Mouse (Mus musculus): ENCODE measurements at regions not wholly inside any gene's neighbourhood (a gene's known extent, or its start where the extent isn't known, plus 50 kb on each side); places are given as distances from the start of the nearest gene placed in this dataset.

DNA sequence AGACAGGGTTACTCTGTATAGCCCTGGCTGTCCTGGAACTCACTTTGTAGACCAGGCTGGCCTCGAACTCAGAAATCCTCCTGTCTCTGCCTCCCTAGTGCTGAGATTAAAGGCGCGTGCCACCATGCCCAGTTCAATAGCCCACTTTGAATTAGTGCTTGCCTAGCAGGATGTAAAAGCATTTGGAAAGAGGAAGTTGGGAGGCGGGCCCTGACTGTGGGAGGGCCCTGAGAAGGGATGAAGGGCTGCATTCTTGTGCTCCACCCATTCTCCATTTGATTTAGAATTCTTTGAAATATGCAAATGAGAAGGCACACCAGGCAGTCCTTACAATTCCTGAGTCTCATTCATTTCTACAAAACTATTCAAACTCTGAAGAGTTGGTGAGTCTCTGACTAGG, 287.6 kb downstream of the Barhl2 start:
- DNase-seq, result no peak

DNA sequence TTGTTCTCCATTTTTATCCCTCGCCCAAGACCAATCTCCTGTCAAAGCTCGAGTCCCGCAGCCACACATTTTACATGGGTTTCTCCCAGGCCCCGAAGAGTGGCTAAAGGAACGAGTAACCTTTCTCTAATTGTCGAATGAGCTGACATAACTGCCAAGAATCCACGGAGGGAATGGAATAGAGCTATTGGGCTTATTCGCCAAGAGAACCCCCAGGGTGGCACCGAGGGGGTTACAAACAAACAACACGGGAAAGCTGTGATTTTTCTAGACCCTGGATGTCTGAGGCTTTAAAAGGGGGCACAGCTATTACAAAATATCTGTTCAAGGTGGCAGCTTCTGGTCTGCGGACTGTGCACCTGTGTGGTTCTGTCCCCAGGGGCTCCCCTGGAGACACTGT, 290.4 kb downstream of the Barhl2 start:
- DNase-seq, result no peak

DNA sequence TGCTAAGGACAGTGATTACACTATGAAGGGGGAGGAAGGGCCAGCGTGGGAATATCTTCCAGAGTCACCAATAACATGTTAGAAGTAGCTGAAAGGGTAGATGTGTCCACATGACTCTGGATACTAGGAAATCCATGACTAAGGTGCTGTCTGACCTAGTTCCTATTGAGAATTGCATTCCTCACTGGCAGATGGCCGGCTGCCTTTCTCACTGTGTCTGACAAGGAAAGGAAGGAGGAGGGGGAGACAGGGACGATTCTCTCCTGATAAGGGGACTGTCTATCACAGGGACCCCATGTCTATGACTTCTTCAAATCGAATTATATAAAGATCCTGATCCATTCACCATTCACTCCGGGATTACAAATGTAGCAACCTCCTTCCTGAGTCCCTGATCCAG, 289.9 kb downstream of the Zfp326 start:
- DNase-seq, result no peak

DNA sequence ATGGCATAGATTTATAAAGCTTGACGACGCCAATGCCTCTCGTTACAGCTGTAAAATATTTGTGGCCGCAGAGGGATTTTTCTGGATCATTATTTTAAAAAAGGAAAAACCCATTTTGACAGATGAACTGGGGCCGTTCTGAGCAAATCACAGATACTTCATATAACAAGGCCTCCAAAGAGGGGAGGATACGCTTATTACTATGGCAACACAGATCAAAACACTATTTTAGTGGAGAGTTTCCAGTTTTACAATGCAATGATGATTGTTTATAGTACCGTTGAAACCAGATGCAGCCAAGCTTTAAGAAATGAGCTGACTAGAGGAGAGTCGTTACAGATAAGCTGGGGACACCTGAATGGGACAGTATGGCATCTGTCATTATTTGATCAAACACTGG, 287.8 kb downstream of the Zfp326 start:
- DNase-seq, result no peak

DNA sequence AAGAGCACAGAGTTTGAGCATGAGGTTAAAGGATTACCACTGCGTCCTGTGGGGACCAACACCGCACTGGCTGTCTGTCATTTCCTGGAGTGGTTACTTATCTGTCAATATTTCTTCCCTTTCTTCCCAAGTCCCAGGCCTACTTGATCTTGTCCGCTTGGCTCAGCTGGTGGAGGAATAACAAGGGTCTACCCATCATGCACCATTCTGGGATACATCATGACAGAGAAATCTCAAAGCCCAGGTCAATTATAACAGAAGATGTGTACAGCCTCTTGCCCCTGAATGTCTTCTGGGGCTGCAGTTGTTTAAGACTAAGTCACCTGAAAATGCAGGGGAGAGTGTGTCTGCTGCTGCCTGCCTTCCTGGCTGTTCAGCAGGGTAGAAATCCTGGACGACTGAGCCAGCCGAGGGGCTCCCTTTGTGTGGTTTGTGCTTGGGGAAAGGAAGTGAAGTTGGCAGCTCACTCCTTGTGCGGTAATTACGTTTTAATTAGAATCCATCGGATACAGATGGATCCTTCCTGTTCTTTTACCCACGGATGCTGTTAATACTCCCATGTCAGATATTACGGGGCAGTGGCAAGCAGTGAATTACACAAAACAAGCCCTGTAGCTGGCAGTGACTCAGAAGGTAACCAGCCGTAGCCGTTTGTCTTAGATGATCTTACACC, 286.8 kb downstream of the Zfp326 start:
- no peak for DNase-seq

DNA sequence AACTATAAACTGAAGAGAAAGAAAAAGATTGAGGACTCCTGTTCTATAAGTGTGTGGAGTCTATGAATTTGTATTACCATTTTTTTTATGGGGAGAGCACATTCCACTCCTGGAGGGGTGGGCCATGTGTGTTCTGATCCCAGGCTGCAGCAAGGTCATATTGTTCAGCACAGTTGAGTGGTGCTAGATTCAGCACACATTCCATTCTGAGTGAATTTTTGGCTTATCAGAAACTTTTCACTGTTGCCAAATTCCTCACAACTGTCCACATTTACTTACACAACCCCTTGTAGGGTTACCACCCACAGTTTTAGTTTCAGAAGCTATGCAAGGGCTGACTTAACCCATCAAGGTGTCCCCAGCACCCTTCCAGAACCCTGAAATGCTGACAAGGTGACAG, 262.7 kb downstream of the Zfp326 start:
- DNase-seq, result no peak

DNA sequence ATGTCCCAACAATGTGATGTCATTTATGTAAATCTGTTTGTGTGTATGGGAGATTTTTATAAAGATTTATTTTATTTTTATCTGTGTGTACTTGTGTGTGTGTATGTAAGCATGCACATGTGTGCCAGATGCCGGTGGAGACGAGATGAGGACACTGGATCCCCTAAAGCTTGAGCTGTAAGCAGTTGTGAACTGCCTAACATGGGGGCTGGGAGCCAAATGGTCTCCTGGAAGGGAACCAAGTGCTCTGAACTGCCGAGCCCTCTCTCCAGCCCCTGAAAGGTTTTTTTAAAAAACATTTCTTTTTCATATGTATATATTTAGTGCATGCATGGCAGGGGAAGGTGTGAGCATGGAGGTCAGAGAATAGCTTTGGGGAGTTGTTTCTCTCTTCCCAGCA, 246.6 kb downstream of the Zfp326 start:
- no peak for DNase-seq

DNA sequence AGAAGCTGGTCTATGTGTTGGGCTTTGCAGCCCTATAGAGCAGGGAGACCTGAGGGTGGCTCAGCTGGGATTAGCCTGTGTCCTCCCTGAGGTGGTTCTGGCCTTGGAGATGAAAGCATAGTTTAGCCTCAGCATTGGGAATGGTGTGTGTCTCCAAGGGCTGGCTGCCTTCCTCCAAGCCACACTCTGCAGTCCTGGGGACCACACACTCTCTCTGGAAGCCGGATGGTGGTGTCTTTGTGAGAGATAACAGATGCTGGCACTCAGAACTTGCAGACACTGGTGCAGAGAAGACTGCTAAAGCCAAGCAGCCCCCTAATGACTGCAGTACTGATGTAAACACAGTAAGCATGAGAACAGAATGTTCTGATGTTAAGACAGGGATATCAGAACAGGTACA, 243.2 kb downstream of the Zfp326 start:
- DNase-seq, result peak; percentile 13

DNA sequence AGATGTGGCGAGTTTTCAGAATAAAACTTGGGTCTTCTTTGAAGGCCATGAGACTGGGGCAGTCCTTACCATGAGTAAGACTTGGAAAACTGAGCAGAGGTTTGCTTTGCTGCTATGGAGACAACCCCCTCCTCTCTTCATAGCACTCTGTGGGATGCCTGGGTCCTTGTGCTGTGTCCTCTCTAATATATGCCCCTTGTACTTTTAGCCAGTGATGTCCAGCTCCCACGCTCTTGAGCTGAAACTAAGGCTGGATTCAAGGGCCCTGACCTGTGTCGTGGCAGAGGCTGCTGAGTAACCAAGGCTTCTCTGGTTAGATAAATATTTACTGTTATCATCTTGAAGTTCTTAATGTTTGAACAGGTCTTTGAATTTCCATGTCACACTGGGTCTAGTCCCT, 236.8 kb downstream of the Zfp326 start:
- DNase-seq, result no peak

DNA sequence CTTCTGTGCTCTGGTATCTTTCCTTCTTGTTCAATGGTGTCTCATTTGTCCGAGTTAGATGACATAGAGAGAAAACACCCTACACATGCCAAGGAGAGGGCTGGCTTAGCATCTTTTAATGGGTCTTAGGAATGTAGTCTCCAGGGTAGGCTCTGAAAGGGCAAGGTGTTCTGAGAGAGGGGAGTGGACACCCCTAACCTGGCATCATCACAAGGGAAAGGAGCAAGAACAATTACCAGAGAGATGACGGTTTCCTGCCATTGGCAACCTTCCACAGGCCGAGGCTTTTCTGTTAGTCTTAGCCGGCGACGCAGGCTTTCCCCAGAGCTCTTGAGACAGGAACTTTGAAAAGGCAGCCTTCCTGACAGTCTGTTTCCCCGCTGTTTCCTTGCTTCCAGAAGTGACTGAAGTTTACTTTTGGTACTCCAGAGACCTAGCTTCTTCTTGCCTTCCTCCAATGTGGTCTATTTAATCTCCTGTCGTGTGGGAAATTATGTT, 232.2 kb downstream of the Zfp326 start:
- peak; percentile 17 for DNase-seq

DNA sequence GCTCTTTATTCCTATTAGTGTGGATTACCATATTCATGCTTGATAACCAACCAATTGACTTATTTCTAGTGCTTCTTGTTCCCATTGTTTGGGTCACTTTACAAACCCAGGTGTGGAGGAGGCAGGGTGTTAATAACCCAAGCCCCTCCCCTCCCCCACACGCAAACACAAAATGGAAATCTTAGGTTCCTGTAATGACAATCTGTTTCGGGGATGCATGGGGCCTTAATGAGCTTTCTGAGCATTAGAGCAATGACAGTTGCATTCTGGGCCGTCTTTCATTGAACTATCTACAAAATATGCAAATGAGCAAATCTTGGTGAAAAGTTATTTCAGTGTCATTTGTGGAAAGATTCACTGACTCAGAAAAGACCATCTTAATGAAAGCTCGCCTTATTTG, 225.9 kb downstream of the Zfp326 start:
- no peak for DNase-seq

DNA sequence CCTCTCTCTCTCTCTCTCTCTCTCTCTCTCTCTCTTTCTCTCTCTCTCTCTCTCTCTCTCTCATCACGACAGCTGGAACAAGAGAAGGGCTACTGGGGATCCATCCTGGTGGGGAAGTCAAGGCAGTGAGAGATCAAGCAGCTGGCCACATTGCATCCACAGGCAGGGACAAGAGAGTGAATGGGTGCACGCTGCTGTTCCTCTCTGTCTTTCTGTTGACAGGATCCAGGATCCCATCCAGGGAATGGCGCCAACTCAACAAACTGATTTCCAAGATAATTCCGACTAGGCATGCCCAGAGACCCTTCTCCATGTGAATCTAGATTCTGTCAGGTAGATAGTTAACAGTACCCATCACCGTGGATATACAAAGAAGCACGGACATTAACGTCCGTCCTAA, 222.5 kb downstream of the Zfp326 start:
- peak; percentile 26 for DNase-seq

DNA sequence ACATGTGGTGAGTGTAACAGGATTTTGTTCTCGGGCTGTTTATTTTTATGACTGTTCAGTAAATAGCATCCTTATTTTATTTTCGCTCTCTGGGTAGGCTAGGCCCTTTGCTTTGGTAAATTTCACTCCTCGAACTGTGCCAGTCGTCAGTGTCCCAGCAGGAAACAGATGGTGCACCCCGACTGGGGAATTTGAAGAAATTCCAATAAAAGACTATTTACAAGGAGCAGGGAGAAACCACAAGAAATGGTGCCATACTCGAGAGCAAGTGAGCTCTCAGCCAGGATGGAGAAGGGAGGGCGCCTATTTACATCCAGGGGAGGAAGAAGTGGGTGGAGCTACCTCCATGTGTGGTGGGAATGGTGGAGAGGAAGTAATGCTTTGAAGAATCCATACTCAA, 213.0 kb downstream of the Zfp326 start:
- DNase-seq, result no peak

DNA sequence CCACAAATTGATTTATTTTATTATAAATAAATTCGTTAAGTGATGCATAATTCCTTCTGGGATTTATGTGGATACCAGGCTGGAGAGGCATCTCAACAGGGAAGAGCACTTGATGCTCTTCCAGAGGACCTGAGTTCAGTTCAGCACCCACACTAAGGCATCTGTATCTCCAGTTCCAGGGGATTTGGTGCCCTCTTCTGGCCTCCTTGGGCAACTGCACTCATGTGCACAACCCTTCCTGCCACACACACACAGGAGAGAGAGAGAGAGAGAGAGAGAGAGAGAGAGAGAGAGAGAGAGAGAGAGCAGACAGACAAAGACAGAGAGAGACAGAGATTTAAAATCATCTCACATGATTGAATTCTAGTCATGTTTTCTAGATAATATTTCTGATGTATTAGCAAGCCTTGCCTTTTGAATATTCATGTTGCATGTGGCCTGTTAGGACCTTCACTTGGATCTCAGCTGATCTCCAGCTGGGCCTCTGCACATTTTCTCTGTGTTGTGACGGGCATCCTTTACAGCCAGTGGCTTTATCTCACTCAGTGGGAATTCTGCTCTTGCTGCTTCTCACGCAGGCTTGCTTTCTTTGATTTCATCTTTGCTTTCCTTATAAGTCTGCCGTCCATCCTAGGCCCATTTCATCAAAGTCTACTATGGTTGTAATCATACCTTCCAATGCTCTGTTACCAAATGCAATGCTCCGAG, 212.3 kb downstream of the Zfp326 start:
- DNase-seq, result no peak

DNA sequence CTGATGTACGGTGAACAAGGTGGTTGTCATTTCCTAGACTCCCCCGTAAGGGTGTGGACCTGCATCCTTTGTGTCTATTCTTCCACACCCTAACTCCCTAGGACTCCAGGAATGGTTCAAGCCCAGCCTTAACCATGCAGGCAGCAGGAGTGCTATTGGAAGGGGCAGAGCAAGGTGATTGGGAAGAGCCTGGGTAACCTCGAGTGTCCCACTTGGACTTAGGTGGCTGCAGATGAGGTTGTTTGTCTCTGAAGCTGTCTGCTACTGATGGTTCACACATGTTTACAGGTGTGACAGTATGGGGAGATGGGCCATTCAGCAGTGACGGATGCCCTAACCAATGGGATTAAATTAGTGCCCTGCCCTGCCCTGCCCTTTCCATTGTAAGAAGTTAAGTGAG, 207.4 kb downstream of the Zfp326 start:
- no peak for DNase-seq

DNA sequence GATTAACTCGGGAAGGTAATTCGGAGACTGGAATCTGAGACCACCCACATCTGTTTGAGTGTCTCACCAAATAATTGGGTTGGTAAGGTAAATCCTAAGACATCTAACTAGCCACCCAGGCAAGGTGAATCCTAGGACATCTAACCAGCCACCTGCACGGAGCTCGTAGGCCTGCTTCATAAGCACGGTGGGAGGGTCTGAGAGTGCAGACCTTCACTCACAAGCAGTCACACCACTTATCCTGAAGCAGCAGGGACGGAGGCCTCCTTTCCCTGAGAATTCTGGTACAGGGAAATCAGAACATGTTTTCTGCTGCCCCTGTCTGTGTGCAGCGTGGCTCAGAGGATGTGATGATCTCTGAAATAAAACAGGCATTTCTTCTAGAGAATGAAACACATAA, 206.5 kb downstream of the Zfp326 start:
- DNase-seq, result no peak

DNA sequence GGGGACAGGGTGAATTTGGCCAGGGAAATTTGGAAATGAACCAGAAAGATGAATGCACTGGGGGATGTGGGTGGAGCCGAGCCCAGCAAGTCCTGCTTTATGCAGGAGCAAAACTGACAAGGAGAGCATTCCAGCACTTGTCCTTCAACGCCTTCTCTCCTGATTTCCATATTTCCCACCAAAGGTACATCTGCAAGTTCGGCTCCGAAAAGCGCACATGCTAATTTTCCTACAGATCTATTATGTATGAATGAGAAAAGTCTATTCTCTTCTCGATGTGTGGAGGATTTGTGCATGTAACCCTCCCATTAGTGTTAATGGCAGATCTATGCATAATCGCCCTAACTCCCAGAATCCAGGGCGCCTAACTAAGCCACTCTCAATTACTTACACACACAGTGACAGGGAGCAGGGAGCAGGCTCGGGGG, 190.8 kb downstream of the Zfp326 start:
- DNase-seq, result no peak

DNA sequence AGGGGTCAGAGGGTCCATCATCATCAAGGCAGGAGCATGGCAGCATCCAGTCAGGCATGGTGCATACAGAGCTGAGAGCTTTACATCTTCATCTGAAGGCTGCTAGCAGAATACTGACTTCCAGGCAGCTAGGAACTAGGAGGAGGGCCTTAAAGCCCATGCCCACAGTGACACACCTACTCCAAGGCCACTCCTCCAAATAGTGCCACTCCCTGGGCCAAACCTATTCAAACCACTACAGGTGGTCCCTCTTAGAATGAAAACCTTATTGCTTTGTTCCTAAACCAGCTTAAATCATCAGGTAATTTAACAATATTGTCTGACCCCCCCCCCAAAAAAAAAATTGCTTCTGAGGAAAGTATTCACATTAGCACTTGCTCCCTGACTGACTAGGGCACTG, 190.3 kb downstream of the Zfp326 start:
- DNase-seq, result no peak

DNA sequence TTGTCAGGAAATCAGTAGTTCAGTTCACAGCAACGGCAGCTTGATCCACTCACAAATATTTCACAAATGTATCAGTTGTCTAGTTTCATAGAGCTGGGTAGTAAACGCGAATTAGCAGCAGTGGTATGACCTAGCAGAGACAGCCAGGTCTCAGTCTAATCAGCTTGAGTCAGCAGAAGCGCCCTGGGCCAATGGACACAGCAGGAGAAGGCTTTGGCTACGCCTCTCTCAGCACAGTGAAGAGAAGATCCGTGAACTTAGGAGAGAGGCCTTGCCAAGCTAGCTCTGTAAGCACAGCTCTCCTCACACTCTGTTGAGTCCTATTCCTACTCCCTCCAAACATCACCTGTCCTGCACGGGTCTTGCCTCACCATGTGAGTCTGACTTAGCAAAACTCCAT, 188.0 kb downstream of the Zfp326 start:
- DNase-seq, result no peak

DNA sequence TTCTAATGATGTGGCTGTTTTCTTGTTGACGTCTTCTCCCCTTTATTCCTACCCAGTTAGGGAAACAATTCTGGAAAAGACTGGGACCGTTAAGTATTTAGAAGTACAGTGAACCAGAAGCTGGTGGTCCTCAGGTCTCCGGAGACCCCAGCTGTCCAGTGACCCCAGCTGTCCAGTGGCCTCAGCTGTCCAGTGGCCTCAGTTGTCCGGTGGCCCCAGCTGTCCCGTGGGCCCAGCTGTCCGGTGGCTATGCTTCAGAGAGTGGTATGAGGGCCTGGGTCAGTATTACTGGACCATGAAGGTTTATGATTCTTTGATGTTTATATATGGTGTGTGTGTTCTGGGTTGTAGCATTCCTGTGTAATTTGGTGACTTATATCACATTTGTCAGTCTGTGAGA, 186.6 kb downstream of the Zfp326 start:
- no peak for DNase-seq

DNA sequence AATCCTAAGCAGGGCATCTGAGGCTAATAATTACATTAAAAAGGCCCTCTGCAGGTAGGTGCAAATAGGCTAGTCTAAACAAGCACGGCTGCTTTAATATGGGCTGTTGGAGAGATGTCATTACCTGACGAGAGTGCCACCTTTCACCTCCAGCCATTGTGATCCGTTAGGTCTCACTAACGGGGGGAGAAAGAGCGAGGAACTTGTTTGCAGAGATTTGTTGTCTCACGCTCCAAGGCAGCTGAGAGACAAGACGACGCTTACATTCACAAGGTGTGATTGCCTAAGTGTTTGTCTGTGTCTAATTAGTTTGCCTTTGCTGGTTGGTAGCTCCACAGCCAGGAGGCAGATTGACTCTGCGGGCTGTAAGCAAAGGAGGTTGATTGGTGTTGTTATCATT, 180.3 kb downstream of the Zfp326 start:
- no peak for DNase-seq

DNA sequence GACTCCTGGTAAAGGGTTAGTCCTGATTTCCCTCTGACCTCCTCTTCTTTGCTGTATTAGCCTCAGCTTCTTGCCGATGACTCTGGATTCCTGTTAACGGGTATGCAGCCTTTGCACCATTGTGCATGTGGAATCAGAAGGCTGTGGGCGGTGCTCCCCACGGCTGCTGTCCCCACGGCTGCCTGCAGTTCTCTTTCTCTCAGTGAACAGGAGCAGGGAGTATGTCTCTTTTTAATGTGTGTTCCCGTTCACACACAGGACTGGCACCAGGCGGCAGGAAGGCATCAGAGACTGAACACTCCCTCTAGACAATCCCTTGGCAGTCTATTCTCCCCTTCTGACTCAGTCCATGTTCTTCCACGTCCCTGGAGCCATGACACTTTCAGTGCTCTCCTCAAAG, 178.9 kb downstream of the Zfp326 start:
- DNase-seq, result no peak

DNA sequence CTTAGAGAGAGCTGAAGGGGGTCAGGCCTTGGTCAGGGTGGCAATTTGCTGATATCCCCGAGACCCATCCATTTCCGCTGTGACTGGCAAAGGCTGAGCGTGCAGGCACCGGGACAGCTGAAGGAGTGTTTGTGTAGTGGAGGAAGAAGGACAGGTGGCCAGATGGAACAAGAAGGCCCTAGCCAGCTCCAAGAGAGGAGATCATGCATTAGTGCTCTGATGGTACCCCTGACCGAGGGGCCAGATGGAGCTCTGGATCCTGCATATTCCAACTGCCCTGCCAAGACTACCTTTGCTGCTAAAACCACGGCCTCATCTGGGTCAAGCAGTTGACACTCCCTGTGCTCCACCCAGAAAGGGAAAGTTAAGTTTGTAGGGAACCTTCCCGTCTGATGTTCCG, 174.7 kb downstream of the Zfp326 start:
- no peak for DNase-seq

DNA sequence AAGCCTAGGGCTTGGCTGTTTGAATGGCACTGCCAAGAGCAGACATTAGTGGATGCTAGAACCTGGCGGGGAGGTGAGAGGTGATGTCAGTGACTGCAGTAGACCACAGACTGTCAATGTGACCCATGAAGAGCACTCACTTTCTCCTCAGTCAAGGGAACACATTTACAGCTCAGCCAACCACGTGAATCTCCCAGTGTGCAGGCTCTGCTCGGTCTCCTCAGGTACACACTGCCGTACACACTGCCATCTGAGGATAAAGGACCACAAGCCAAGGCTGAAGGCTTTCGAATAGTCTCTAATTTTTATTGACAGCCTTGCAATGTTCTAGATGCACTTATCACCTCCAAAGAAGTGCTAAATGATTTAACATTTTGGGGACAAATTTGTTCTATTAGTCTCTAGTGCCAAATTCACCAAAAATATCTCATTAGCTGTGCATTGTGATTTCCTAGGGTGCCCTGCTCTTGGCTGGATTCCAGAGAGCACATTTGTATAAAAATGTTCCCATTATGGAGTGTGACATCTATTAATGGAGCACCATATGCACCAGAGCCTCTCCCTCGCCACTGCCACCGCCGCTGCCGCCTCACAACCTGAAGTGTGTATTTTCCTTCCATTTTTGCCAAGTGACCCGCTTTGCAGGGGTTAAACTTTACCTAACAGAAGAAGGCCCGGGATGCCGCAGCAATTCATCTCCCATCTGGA, 168.7 kb downstream of the Zfp326 start:
- DNase-seq, result no peak

All from lung, postnatal 14 days (tissue).